Mouse (Mus musculus) erythroid progenitor cell, adult 5-6 weeks (primary cell): ENCODE measurements around the gene Gstm7. TPM values are rescaled to one million over a fixed set of nuclear protein-coding genes. Genes with fewer than 3 reads are reported as not detected.

Experiments
- ATAC-seq: replicated peaks from 2 replicates; pipeline ENCODE4 v1.8.0; 2016; ENCODE audit warnings: moderate number of reproducible peaks, mild to moderate bottlenecking, moderate TSS enrichment, inconsistent platforms; ENCODE audit not compliant: poor library complexity, low FRiP score, severe bottlenecking
- total RNA-seq, 2 experiments: library from RNA; stranded (forward) in 1 of 2; stranded (reverse) in 1 of 2; fragments of 150-400 nt in 1 of 2; fragments of 186-747, 209-891 nt in 1 of 2; gene quantifications; 2 replicates each; pipeline versions ENCODE4 v1.2.3 to v1.2.4; 2015 to 2017; ENCODE audit warnings: low replicate concordance in 2 of 2

The Gstm7 gene
- total RNA-seq, 2 experiments from 2014 or later: not detected

DNA sequence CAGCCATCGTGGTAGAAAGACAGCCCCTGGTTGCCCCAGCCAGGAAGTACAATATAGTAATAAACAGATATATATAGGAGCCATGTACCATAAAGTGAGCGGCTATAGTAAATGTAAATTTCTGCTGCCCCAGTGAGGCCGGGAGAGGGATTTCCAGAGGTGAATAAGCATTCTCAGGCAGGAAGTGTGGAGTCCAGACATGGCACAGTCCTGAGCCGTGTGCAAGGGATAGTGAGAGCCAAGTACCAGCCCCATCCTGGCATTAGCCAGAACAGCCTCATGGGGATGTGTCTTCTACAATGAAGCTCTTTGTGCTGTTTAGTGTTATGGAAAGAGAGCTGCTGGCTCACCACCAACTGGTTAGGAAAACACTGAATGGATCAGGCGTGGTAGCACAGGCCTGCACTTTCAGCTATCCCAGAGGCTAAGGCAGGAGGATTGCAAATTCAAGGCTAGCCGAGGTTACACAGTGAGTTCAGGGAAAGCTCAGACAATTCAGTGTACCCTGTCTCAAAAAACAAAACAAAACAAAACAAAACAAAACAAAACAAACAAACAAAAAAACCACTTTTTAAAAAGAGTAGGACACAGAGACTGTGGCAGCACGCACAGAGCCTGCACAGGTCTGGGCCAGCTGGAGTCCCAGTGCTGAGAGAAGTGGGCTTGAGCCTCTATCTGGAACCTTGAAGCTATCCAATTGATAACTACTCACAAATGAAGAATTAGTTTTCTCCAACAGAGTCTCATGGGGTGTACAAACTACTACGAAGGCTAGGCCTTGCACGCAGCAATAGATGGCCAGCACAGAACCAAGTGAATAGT lies 43.7 kb downstream of the Gstm7 start:
- ATAC-seq: no peak

DNA sequence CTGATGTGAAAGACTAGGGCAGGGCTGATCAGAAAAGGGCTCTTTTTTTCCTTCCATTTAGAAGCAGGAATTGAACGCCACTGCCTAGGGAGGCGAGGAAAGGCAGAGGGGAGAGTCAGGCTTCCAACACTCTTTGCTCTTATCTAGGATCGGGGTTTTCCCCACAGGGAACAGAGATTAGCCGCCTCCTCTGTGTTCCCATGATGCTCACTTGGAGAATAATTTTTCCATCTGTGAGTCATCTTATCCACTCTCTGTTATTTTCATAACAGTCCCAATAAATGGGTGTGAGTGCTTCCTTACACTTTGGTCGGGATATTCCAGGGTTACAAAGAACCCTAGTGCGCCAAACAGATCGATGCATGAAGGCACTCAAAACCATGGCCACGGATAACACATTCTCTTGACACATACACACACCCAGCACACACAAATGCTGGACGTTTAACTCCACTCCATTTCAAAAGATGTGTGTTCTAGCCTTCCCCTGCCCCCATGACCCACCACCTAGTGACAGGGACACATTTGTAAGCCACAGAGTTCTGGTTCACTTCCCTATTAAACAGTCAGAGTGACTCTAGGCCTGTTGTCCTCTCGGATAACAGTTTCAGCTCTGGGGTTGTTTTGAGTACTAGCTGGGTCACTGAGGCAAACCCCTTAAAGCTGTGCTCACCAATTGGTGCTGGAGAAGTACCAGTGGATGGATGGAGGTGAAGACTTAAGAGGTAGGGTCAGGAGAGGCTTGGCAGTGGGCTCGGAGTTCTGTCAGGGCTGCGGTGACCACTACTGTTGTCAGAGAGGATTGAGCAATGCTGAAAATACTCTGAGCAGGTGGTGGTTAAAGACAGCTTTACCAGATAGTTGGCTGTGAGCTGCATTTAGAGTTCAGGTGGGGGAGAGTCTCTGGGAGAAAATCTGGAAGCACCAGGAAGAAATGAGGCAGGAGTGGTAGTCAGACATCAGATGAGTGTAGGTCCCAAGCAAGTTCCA lies 53.6 kb downstream of the Gstm7 start:
- no peak for ATAC-seq

DNA sequence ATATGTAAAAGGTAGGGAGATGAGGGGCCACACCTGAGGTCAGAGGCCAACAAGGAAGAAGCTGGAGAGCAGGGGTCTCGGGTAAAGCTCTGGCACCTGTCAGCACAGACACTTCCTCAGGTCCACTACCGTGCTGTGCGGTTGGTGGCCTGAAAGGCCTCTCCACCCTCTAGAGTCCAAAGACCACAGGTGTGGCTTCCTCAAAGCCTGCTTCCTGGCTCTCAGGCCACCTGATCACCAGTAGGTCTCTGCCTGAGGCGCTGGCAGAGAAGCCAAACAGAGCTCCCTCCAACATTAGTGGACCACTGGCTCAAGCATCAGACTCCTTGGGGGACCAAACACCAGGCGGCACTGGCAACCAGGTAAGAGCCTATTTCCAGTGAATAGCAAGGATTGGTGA lies 54.6 kb downstream of the Gstm7 start, which contains the start of gene Eps8l3:
Gene Eps8l3 (plus strand): TSS at position 225 of the 400 bp plus-strand sequence.
- ATAC-seq: no peak

Other genes starting within 250 kb of the Gstm7 start
- gene Ahcyl1, start 235.3 kb downstream of the Gstm7 start, total RNA-seq (2015; ENCODE audit: low replicate concordance): 34.6 and 38.6 TPM in 2 replicates
- gene Ahcyl1, start 235.3 kb downstream of the Gstm7 start, total RNA-seq (2017; ENCODE audit: low replicate concordance): 29.4 and 33.7 TPM in 2 replicates
- 6.5 and 9.6 TPM in 2 replicates for gene Csf1, start 171.3 kb downstream of the Gstm7 start, total RNA-seq (2015; ENCODE audit: low replicate concordance)
- 1.1 and 1.2 TPM in 2 replicates for gene Csf1, start 171.3 kb downstream of the Gstm7 start, total RNA-seq (2017; ENCODE audit: low replicate concordance)
- not detected in 2 replicates for gene Eps8l3, start 54.6 kb downstream of the Gstm7 start, total RNA-seq (2015; ENCODE audit: low replicate concordance)
- gene Eps8l3, start 54.6 kb downstream of the Gstm7 start, total RNA-seq (2017; ENCODE audit: low replicate concordance): not detected in 2 replicates
- gene Gstm5, start 36.0 kb downstream of the Gstm7 start, total RNA-seq (2015; ENCODE audit: low replicate concordance): 49.4 and 80.1 TPM in 2 replicates
- 50.7 and 54.8 TPM in 2 replicates for gene Gstm5, start 36.0 kb downstream of the Gstm7 start, total RNA-seq (2017; ENCODE audit: low replicate concordance)
- gene Gstm6, start 11.9 kb upstream of the Gstm7 start, total RNA-seq (2015; ENCODE audit: low replicate concordance): not detected in 2 replicates
- not detected in 2 replicates for gene Gstm6, start 11.9 kb upstream of the Gstm7 start, total RNA-seq (2017; ENCODE audit: low replicate concordance)
- gene Gstm3, start 37.5 kb upstream of the Gstm7 start, total RNA-seq (2015; ENCODE audit: low replicate concordance): not detected in 2 replicates
- not detected in 2 replicates for gene Gstm3, start 37.5 kb upstream of the Gstm7 start, total RNA-seq (2017; ENCODE audit: low replicate concordance)
- gene Gstm2, start 54.6 kb upstream of the Gstm7 start, total RNA-seq (2015; ENCODE audit: low replicate concordance): not detected in 2 replicates
- gene Gstm2, start 54.6 kb upstream of the Gstm7 start, total RNA-seq (2017; ENCODE audit: low replicate concordance): not detected in 2 replicates
- 114 and 170 TPM in 2 replicates for gene Gstm1, start 86.2 kb upstream of the Gstm7 start, total RNA-seq (2015; ENCODE audit: low replicate concordance)
- 29.0 and 44.4 TPM in 2 replicates for gene Gstm1, start 86.2 kb upstream of the Gstm7 start, total RNA-seq (2017; ENCODE audit: low replicate concordance)
- gene Gstm4, start 113.1 kb upstream of the Gstm7 start, total RNA-seq (2015; ENCODE audit: low replicate concordance): 2.5 and 4.2 TPM in 2 replicates
- 0.90 and 1.4 TPM in 2 replicates for gene Gstm4, start 113.1 kb upstream of the Gstm7 start, total RNA-seq (2017; ENCODE audit: low replicate concordance)
- 9.2 and 10.5 TPM in 2 replicates for gene Ampd2, start 154.8 kb upstream of the Gstm7 start, total RNA-seq (2015; ENCODE audit: low replicate concordance)
- 1.0 and 10.1 TPM in 2 replicates for gene Ampd2, start 154.8 kb upstream of the Gstm7 start, total RNA-seq (2017; ENCODE audit: low replicate concordance)
- not detected in 2 replicates for gene Gnat2, start 161.0 kb upstream of the Gstm7 start, total RNA-seq (2015; ENCODE audit: low replicate concordance)
- gene Gnat2, start 161.0 kb upstream of the Gstm7 start, total RNA-seq (2017; ENCODE audit: low replicate concordance): not detected in 2 replicates
- 29.9 and 45.7 TPM in 2 replicates for gene Gnai3, start 214.3 kb upstream of the Gstm7 start, total RNA-seq (2015; ENCODE audit: low replicate concordance)
- gene Gnai3, start 214.3 kb upstream of the Gstm7 start, total RNA-seq (2017; ENCODE audit: low replicate concordance): 21.7 and 30.0 TPM in 2 replicates
- not detected in 2 replicates for gene Gpr61, start 223.1 kb upstream of the Gstm7 start, total RNA-seq (2015; ENCODE audit: low replicate concordance)
- not detected in 2 replicates for gene Gpr61, start 223.1 kb upstream of the Gstm7 start, total RNA-seq (2017; ENCODE audit: low replicate concordance)